Mouse (Mus musculus) midbrain, embryonic 11.5 days (tissue): ENCODE results near the gene Gm43552. TPM values are rescaled to one million over a fixed set of nuclear protein-coding genes. Genes with fewer than 3 reads are reported as not detected.
A peak's percentile ranks its signal among the peaks of the same experiment; 100 is the strongest.

ENCODE experiments used
- ATAC-seq: fragments of 200-750 bp; cut with Nextera tagmentation; 2 replicates; pipeline ENCODE4 v1.8.0; 2017; ENCODE audit warnings: moderate TSS enrichment, moderate library complexity; ENCODE audit not compliant: low FRiP score
- DNase-seq: peaks from one replicate; pipeline ENCODE4 v3.0.0; 2015; ENCODE audit warnings: low spot score; ENCODE audit errors: missing footprints
- H3K27ac ChIP-seq: fragments of 300-500 bp; sonication (generic); 2 replicates; pipeline ENCODE4 v1.5.1; 2014; ENCODE audit warnings: low read depth, low read length
- H3K27me3 ChIP-seq: fragments of 300-500 bp; sonication (generic); 2 replicates; pipeline ENCODE4 v1.6.1; 2014; ENCODE audit warnings: mild to moderate bottlenecking, low read length, moderate library complexity, mixed read lengths; ENCODE audit not compliant: control insufficient read depth, insufficient read depth
- H3K36me3 ChIP-seq: fragments of 300-500 bp; sonication (generic); 2 replicates; pipeline ENCODE4 v1.6.1; 2014; ENCODE audit warnings: mild to moderate bottlenecking, low read length, moderate library complexity, mixed read lengths; ENCODE audit not compliant: control insufficient read depth, insufficient read depth
- H3K4me1 ChIP-seq: fragments of 300-500 bp; sonication (generic); 2 replicates; pipeline ENCODE4 v1.6.1; 2014; ENCODE audit warnings: low read length; ENCODE audit not compliant: control insufficient read depth, insufficient read depth
- H3K4me2 ChIP-seq: fragments of 300-500 bp; sonication (generic); 2 replicates; pipeline ENCODE4 v1.6.1; 2014; ENCODE audit warnings: mild to moderate bottlenecking, moderate library complexity
- H3K4me3 ChIP-seq: fragments of 300-500 bp; sonication (generic); 2 replicates; pipeline ENCODE4 v1.5.1; 2014; ENCODE audit warnings: low read depth, low read length
- H3K9ac ChIP-seq: fragments of 300-500 bp; sonication (generic); 2 replicates; pipeline ENCODE4 v1.6.1; 2014; ENCODE audit warnings: low read length
- H3K9me3 ChIP-seq: fragments of 300-500 bp; sonication (generic); 2 replicates; pipeline ENCODE4 v1.6.1; 2016; ENCODE audit warnings: low read length; ENCODE audit not compliant: control insufficient read depth
- WGBS: fragments of 180-500 bp; shearing (Covaris S2); extraction: QIAGEN DNeasy Blood & Tissue Kit; methylation state at CpG from one replicate; pipeline ENCODE4 v1.1.7; 2014; 5-methylcytosine and 5-hydroxymethylcytosine counted together
- polyA plus RNA-seq: library from polyadenylated mRNA; unstranded; fragments of >200 nt; fragmentation: Nextera tagmentation; extraction: Ambion mirVana; gene quantifications from 2 replicates; pipeline ENCODE4 v1.2.1, GENCODE M21; 2014

The Gm43552 gene
- polyA plus RNA-seq, 1 experiment from 2014 or later, result not detected

GRCm38 (mm10) chr5:65415653-65416458 is 76.8 kb downstream of the Gm43552 start:
- Histone ChIP-seq H3K9ac (peak overlapping the region; percentile 50), H3K4me1 (peaks cover 6% of the 10 kb centered on the region), H3K27ac (no peak overlapping the region), H3K27me3 (no peaks in the 10 kb centered on the region), H3K9me3 (no peaks in the 10 kb centered on the region), H3K4me2 (peak overlapping the region; percentile 3; the same call in 1 of the 2 replicates), H3K4me3 (no peak overlapping the region), H3K36me3 (peaks cover 10% of the 10 kb centered on the region)
- WGBS, result 18% methylated on average over 26 of the region's 26 CpGs
- ATAC-seq (0 out of 2 replicates have a peak, but pooled peaks have one; percentile 59), DNase-seq (peak; percentile 94)

GRCm38 (mm10) chr5:65407989-65408388 is 84.6 kb downstream of the Gm43552 start:
- H3K27ac ChIP-seq, result no peak overlapping the region
- H3K36me3 ChIP-seq, result peaks cover 16% of the 10 kb centered on the region
- peak; percentile 69 for DNase-seq
- no peak overlapping the region for H3K9ac ChIP-seq
- H3K27me3 ChIP-seq, result no peaks in the 10 kb centered on the region
- H3K4me1 ChIP-seq, result no peaks in the 10 kb centered on the region
- WGBS, result 28% methylated on average over 12 of the region's 12 CpGs
- no peak overlapping the region for H3K4me2 ChIP-seq
- no peak overlapping the region for H3K4me3 ChIP-seq
- ATAC-seq, result no peak
- no peaks in the 10 kb centered on the region for H3K9me3 ChIP-seq

DNA sequence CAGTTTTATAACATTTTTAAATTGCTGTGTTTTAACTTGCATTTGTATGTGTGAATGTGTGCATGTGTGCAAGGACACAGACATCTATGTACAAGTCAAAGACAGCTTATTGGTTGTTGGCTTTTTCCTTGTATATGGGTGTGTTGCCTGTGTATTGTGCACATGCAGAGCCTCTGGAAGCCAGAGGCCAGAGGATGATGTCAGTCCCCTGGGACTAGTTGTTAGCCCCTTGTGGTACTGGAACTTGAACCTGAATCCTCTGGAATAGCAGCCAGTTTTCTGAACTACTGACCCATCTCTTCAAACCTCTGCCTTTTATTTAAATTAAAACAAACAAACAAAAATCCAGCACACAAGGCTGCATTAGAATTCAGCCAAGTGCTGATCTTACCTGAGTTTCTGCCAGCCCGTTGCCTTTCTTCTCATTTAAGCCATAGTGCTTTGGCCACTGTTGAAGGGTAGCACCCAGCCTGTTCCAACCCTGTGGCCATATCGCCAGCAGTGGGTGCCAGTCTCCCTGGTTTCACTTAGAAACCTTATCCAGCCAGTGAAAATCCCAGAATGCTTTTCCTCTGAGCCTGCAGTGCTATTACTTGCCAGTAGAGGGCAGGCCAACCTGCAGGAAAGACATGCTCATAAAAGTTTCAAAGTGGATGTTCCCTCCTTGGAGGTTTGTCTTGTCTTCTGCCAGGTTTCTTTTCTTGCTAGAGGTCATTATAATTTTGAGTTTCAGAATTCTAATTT is 91.2 kb downstream of the Gm43552 start:
- Histone ChIP-seq H3K9me3 (no peaks in the 10 kb centered on the region), H3K4me3 (no peak overlapping the region), H3K27me3 (no peaks in the 10 kb centered on the region), H3K4me1 (no peaks in the 10 kb centered on the region), H3K36me3 (peaks cover 9% of the 10 kb centered on the region), H3K27ac (no peak overlapping the region), H3K4me2 (no peak overlapping the region), H3K9ac (no peak overlapping the region)
- 32% methylated on average over 2 of the region's 2 CpGs for WGBS
- peak; percentile 59; the same call in 1 of the 2 replicates for ATAC-seq
- peak; percentile 94 for DNase-seq

- H3K9me3 ChIP-seq, result no peaks in the 10 kb centered on the region
- WGBS, result 93% methylated on average over 7 of the region's 7 CpGs
- no peak for ATAC-seq
- H3K36me3 ChIP-seq, result peaks cover 7% of the 10 kb centered on the region
- no peak overlapping the region for H3K4me3 ChIP-seq
- no peak overlapping the region for H3K9ac ChIP-seq
- no peak overlapping the region for H3K4me2 ChIP-seq
- H3K4me1 ChIP-seq, result peaks cover 9% of the 10 kb centered on the region
- no peaks in the 10 kb centered on the region for H3K27me3 ChIP-seq
- DNase-seq, result no peak
- no peak overlapping the region for H3K27ac ChIP-seq
Measured at GRCm38 (mm10) chr5:65394425-65394824, 98.2 kb downstream of the Gm43552 start.

GRCm38 (mm10) chr5:65391753-65392152 is 100.9 kb downstream of the Gm43552 start:
- H3K4me2 ChIP-seq, result peak overlapping the region; percentile 74
- H3K36me3 ChIP-seq, result peaks cover 14% of the 10 kb centered on the region
- no peaks in the 10 kb centered on the region for H3K27me3 ChIP-seq
- ATAC-seq (peak; percentile 62; the same call in 1 of the 2 replicates), DNase-seq (peak; percentile 93)
- H3K4me1 ChIP-seq, result peaks cover 11% of the 10 kb centered on the region
- WGBS, result 5% methylated on average over 12 of the region's 12 CpGs
- no peaks in the 10 kb centered on the region for H3K9me3 ChIP-seq
- peak overlapping the region; percentile 66 for H3K9ac ChIP-seq
- H3K27ac ChIP-seq, result no peak overlapping the region
- peak overlapping the region; percentile 99 for H3K4me3 ChIP-seq

GRCm38 (mm10) chr5:65390648-65391644 is 101.7 kb downstream of the Gm43552 start, which contains the start of the genes Rpl9 and Lias:
Gene Rpl9 (minus strand): TSS chr5:65391444.
Gene Lias (plus strand): TSS chr5:65391497.
- H3K27me3 ChIP-seq, result no peaks in the 10 kb centered on the region
- WGBS, result under 1% methylated on average over 83 of the region's 83 CpGs
- no peaks in the 10 kb centered on the region for H3K9me3 ChIP-seq
- peak; percentile 100 for DNase-seq
- H3K36me3 ChIP-seq, result peaks cover 14% of the 10 kb centered on the region
- H3K4me2 ChIP-seq, result peak within 1 kb of the TSS; percentile 77
- peaks cover 11% of the 10 kb centered on the region for H3K4me1 ChIP-seq
- peak within 1 kb of the TSS; percentile 87 for H3K27ac ChIP-seq
- ATAC-seq, result peak; percentile 97
- peak within 1 kb of the TSS; percentile 99 for H3K4me3 ChIP-seq
- peak within 1 kb of the TSS; percentile 99 for H3K9ac ChIP-seq

DNA sequence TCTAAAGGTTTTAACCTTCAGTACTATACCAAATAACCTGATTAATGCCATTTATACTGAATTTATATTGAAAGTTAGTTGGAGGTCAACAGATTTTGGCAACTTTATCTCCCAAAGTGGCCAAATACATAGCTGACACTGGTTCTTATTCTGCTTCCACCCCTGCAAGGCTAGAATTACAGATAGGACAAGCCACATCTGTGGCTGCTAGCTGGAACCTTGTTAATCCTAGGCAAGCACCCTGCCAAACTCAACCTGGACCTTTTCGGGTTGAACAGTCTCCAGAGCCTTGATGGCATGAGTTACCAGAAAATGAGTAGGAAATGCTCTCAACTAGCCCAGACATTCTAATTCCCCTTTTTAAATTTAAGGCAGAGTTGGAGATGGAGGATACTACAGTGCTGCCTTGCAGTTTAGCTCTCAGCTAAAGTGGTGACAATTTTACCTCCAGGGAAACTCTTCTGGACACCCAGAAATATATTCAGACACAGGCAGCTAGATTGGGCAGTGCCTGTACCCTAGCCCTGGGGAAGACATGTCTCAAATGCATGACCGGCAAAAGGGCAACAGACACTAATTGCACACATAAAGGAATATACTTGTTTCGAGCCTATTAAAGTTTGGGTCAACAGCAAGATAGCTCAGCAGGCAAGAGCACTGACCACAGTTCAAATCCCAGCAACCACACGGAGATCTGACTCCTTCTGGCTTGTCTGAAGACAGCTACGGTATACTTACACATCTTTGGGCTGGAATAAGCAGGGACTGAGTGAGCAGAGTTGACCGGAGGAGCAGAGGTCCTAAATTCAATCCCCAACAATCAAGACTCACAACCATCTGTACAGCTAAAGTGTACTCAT is 105.4 kb downstream of the Gm43552 start:
- H3K4me2 ChIP-seq, result no peak overlapping the region
- 79% methylated on average over 6 of the region's 6 CpGs for WGBS
- DNase-seq, result peak; percentile 86
- no peak overlapping the region for H3K4me3 ChIP-seq
- no peaks in the 10 kb centered on the region for H3K9me3 ChIP-seq
- H3K27me3 ChIP-seq, result no peaks in the 10 kb centered on the region
- H3K4me1 ChIP-seq, result peaks cover 11% of the 10 kb centered on the region
- no peak overlapping the region for H3K27ac ChIP-seq
- no peak for ATAC-seq
- no peak overlapping the region for H3K9ac ChIP-seq
- H3K36me3 ChIP-seq, result peaks cover 12% of the 10 kb centered on the region

DNA sequence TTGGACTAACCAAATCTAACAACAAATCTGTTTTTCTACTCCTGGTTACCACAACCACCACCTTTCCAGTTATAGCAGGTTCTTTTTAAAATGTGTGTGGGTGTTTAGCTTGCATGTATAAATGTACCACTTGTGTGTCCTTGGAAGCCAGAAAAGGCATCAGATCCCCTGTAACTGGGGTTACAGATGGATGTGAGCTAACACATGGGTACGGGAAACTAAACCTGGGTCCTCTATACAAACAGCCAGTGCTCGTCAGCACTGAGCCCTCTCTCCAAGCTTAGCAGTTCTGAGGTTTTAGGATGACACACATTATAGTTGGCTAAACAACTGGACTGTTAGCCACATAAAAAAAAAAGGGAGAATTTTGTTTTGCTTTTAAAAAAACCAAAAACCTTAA is 106.9 kb downstream of the Gm43552 start:
- DNase-seq, result peak; percentile 72
- Histone ChIP-seq H3K4me2 (no peak overlapping the region), H3K36me3 (peaks cover 12% of the 10 kb centered on the region), H3K27me3 (no peaks in the 10 kb centered on the region), H3K9ac (no peak overlapping the region), H3K27ac (no peak overlapping the region), H3K9me3 (no peaks in the 10 kb centered on the region), H3K4me3 (no peak overlapping the region), H3K4me1 (peaks cover 11% of the 10 kb centered on the region)
- WGBS, result 72% methylated on average over 2 of the region's 2 CpGs
- ATAC-seq, result no peak
